Mouse (Mus musculus) liver, adult 2 months (tissue): Measurements from ENCODE around the gene Il1rapl1. TPM values are rescaled to one million over a fixed set of nuclear protein-coding genes. Genes with fewer than 3 reads are reported as not detected.

ENCODE experiments used
- DNase-seq: peaks from one replicate; pipeline ENCODE4 v3.0.0-alpha.2; 2011; ENCODE audit warnings: low read depth, low spot score; ENCODE audit errors: extremely low read depth
- H3K27ac ChIP-seq: fragments of 200-500 bp; replicated peaks from 2 replicates; pipeline ENCODE4 v1.5.1; 2012; ENCODE audit warnings: low read depth, mild to moderate bottlenecking, control low read depth, inconsistent platforms, low read length; ENCODE audit not compliant: insufficient read depth
- H3K27me3 ChIP-seq: fragments of 200-500 bp; 2 replicates; pipeline ENCODE4 v1.6.1; 2012; ENCODE audit warnings: mild to moderate bottlenecking, moderate library complexity, low read length, inconsistent platforms; ENCODE audit not compliant: control insufficient read depth, insufficient read depth
- H3K36me3 ChIP-seq: fragments of 200-500 bp; 2 replicates; pipeline ENCODE4 v1.6.1; 2012; ENCODE audit warnings: low read length, inconsistent platforms; ENCODE audit not compliant: control insufficient read depth, insufficient read depth
- H3K4me1 ChIP-seq: fragments of 200-500 bp; 2 replicates; pipeline ENCODE4 v1.6.1; 2011; ENCODE audit warnings: low read length; ENCODE audit not compliant: control insufficient read depth, insufficient read depth
- H3K4me3 ChIP-seq: fragments of 200-500 bp; 2 replicates; pipeline ENCODE4 v1.5.1; 2011; ENCODE audit warnings: low read depth, mild to moderate bottlenecking, control low read depth, low read length, moderate library complexity; ENCODE audit not compliant: insufficient read depth
- H3K79me2 ChIP-seq: fragments of 200-500 bp; 2 replicates; pipeline ENCODE4 v1.6.1; 2012; ENCODE audit warnings: inconsistent platforms, mild to moderate bottlenecking, low read length, moderate library complexity; ENCODE audit not compliant: control insufficient read depth, insufficient read depth
- H3K9ac ChIP-seq: fragments of 200-500 bp; 2 replicates; pipeline ENCODE4 v1.6.1; 2012; ENCODE audit warnings: low read depth, mild to moderate bottlenecking, control low read depth, inconsistent platforms, low read length
- CTCF ChIP-seq: fragments of 200-500 bp; IDR thresholded peaks from 2 replicates; pipeline ENCODE4 v1.5.1; 2011; ENCODE audit warnings: low read depth, low read length, control low read depth
- POLR2A ChIP-seq: fragments of 200-500 bp; IDR thresholded peaks from 2 replicates; pipeline ENCODE4 v1.6.1; 2011; ENCODE audit warnings: low read length, control low read depth; ENCODE audit not compliant: insufficient read depth; ENCODE audit errors: extremely low read depth
- WGBS: fragments of 180-500 bp; shearing (Covaris S2); methylation state at CpG from one replicate; pipeline ENCODE4 v1.1.7; 2018; 5-methylcytosine and 5-hydroxymethylcytosine counted together
- polyA plus RNA-seq: library from polyadenylated mRNA; depleted of rRNA; stranded (reverse); fragments of >200 nt; gene quantifications from 2 replicates; pipeline ENCODE4 v1.2.3, GENCODE M21; 2012
- total RNA-seq: library from RNA; depleted of rRNA; stranded (reverse); fragments of >200 nt; gene quantifications from 2 replicates; pipeline ENCODE4 v1.2.3, GENCODE M21; 2014

The Il1rapl1 gene
- total and polyA plus RNA-seq, 2 experiments: not detected

- Histone ChIP-seq H3K9ac (no peak overlapping the region), H3K27ac (no peak overlapping the region), H3K79me2 (no peaks in the 10 kb centered on the region), H3K36me3 (no peaks in the 10 kb centered on the region), H3K27me3 (no peaks in the 10 kb centered on the region), H3K4me1 (no peaks in the 10 kb centered on the region), H3K4me3 (no peak overlapping the region)
- 46% methylated on average over 1 of the region's 1 CpGs for WGBS
- TF ChIP-seq CTCF: no peak
- TF ChIP-seq POLR2A: no peak
- no peak for DNase-seq
Measured at GRCm38 (mm10) chrX:87807717-87808116, 307.7 kb downstream of the Il1rapl1 start.

GRCm38 (mm10) chrX:87793011-87793410 lies 322.4 kb downstream of the Il1rapl1 start:
- H3K4me1 ChIP-seq: no peaks in the 10 kb centered on the region
- no peaks in the 10 kb centered on the region for H3K27me3 ChIP-seq
- H3K9ac ChIP-seq: no peak overlapping the region
- no peak overlapping the region for H3K27ac ChIP-seq
- TF ChIP-seq CTCF: no peak
- TF ChIP-seq POLR2A: no peak
- no peak overlapping the region for H3K4me3 ChIP-seq
- H3K36me3 ChIP-seq: no peaks in the 10 kb centered on the region
- no peaks in the 10 kb centered on the region for H3K79me2 ChIP-seq
- DNase-seq: no peak

GRCm38 (mm10) chrX:87710589-87710988 lies 404.9 kb downstream of the Il1rapl1 start:
- Histone ChIP-seq H3K27me3 (no peaks in the 10 kb centered on the region), H3K79me2 (no peaks in the 10 kb centered on the region), H3K9ac (no peak overlapping the region), H3K36me3 (no peaks in the 10 kb centered on the region), H3K4me1 (no peaks in the 10 kb centered on the region), H3K27ac (no peak overlapping the region), H3K4me3 (no peak overlapping the region)
- TF ChIP-seq CTCF (no peak), POLR2A (no peak)
- no peak for DNase-seq
- WGBS: 70% methylated on average over 2 of the region's 2 CpGs

- Histone ChIP-seq H3K36me3 (no peaks in the 10 kb centered on the region), H3K4me3 (no peak overlapping the region), H3K9ac (no peak overlapping the region), H3K27ac (no peak overlapping the region), H3K79me2 (no peaks in the 10 kb centered on the region), H3K27me3 (no peaks in the 10 kb centered on the region), H3K4me1 (no peaks in the 10 kb centered on the region)
- WGBS: 72% methylated on average over 1 of the region's 1 CpGs
- no peak for DNase-seq
- TF ChIP-seq POLR2A (no peak), CTCF (no peak)
Measured at GRCm38 (mm10) chrX:87663856-87664255, 451.6 kb downstream of the Il1rapl1 start.

- Histone ChIP-seq H3K9ac (no peak overlapping the region), H3K4me1 (no peaks in the 10 kb centered on the region), H3K79me2 (no peaks in the 10 kb centered on the region), H3K36me3 (no peaks in the 10 kb centered on the region), H3K4me3 (no peak overlapping the region), H3K27ac (no peak overlapping the region), H3K27me3 (no peaks in the 10 kb centered on the region)
- no peak for DNase-seq
- WGBS: 24% methylated on average over 2 of the region's 2 CpGs
- TF ChIP-seq CTCF (no peak), POLR2A (no peak)
Measured at GRCm38 (mm10) chrX:87655644-87656043, 459.8 kb downstream of the Il1rapl1 start.

- H3K79me2 ChIP-seq: no peaks in the 10 kb centered on the region
- H3K4me3 ChIP-seq: no peak overlapping the region
- H3K9ac ChIP-seq: no peak overlapping the region
- H3K36me3 ChIP-seq: no peaks in the 10 kb centered on the region
- H3K27me3 ChIP-seq: no peaks in the 10 kb centered on the region
- DNase-seq: no peak
- H3K27ac ChIP-seq: no peak overlapping the region
- TF ChIP-seq CTCF (no peak), POLR2A (no peak)
- no peaks in the 10 kb centered on the region for H3K4me1 ChIP-seq
Measured at GRCm38 (mm10) chrX:87600914-87601313, 514.5 kb downstream of the Il1rapl1 start.

- Histone ChIP-seq H3K27ac (no peak overlapping the region), H3K9ac (no peak overlapping the region), H3K79me2 (no peaks in the 10 kb centered on the region)
Measured at GRCm38 (mm10) chrX:87507997-87508396, 607.4 kb downstream of the Il1rapl1 start.

More at GRCm38 (mm10) chrX:87507997-87508396, 607.4 kb downstream of the Il1rapl1 start:
- TF ChIP-seq POLR2A (no peak), CTCF (no peak)
- H3K27me3 ChIP-seq: no peaks in the 10 kb centered on the region
- no peak overlapping the region for H3K4me3 ChIP-seq
- H3K36me3 ChIP-seq: no peaks in the 10 kb centered on the region
- DNase-seq: no peak
- no peaks in the 10 kb centered on the region for H3K4me1 ChIP-seq
